Mouse (Mus musculus) intestine, embryonic 14.5 days (tissue): ENCODE measurements around the gene Wls. TPM values are rescaled to one million over a fixed set of nuclear protein-coding genes. Genes with fewer than 3 reads are reported as not detected.

ENCODE experiments used
- ATAC-seq: fragments of 200-750 bp; cut with Nextera tagmentation; replicated peaks from 2 replicates; pipeline ENCODE4 v1.8.0; 2017; ENCODE audit warnings: low read depth, moderate number of reproducible peaks, moderate TSS enrichment, moderate library complexity; ENCODE audit not compliant: low FRiP score, low TSS enrichment
- DNase-seq: peaks from one replicate; pipeline ENCODE4 v3.0.0-alpha.2; 2018; ENCODE audit warnings: low spot score
- H3K27ac ChIP-seq: fragments of 300-500 bp; sonication (generic); 2 replicates; pipeline ENCODE4 v1.5.1; 2014; ENCODE audit warnings: low read depth, mild to moderate bottlenecking, control low read depth
- H3K27me3 ChIP-seq: fragments of 300-500 bp; sonication (generic); replicated peaks from 2 replicates; pipeline ENCODE4 v1.6.1; 2014; ENCODE audit warnings: low read length, control low read depth; ENCODE audit not compliant: control insufficient read depth, insufficient read depth
- H3K36me3 ChIP-seq: fragments of 300-500 bp; sonication (generic); 2 replicates; pipeline ENCODE4 v1.6.1; 2014; ENCODE audit warnings: low read length, control low read depth; ENCODE audit not compliant: control insufficient read depth, insufficient read depth
- H3K4me1 ChIP-seq: fragments of 300-500 bp; sonication (generic); replicated peaks from 2 replicates; pipeline ENCODE4 v1.6.1; 2014; ENCODE audit warnings: low read length, control low read depth, mixed read lengths; ENCODE audit not compliant: control insufficient read depth, insufficient read depth
- H3K4me2 ChIP-seq: fragments of 300-500 bp; sonication (generic); 2 replicates; pipeline ENCODE4 v1.6.1; 2014; ENCODE audit warnings: low read length
- H3K4me3 ChIP-seq: fragments of 300-500 bp; sonication (generic); 2 replicates; pipeline ENCODE4 v1.5.1; 2014; ENCODE audit warnings: low read depth, low read length, control low read depth, mixed read lengths
- H3K9ac ChIP-seq: fragments of 300-500 bp; sonication (generic); 2 replicates; pipeline ENCODE4 v1.6.1; 2014; ENCODE audit warnings: mild to moderate bottlenecking, low read length
- H3K9me3 ChIP-seq: fragments of 300-500 bp; sonication (generic); 2 replicates; pipeline ENCODE4 v1.6.1; 2016; ENCODE audit warnings: low read length, control low read depth; ENCODE audit not compliant: control insufficient read depth
- WGBS: fragments of 180-500 bp; shearing (Covaris S2); extraction: QIAGEN DNeasy Blood & Tissue Kit; methylation state at CpG from one replicate; pipeline ENCODE4 v1.1.7; 2014; 5-methylcytosine and 5-hydroxymethylcytosine counted together
- polyA plus RNA-seq: library from polyadenylated mRNA; unstranded; fragments of >200 nt; fragmentation: Nextera tagmentation; extraction: Ambion mirVana; gene quantifications from 2 replicates; pipeline ENCODE4 v1.2.1, GENCODE M21; 2014

Wls gene
- polyA plus RNA-seq, 1 experiment from 2014 or later = 101 TPM

GRCm38 (mm10) chr3:159848156-159848555 lies 8.7 kb downstream of the Wls start:
- no peak overlapping the region for H3K4me2 ChIP-seq
- no peak overlapping the region for H3K27ac ChIP-seq
- ATAC-seq (no peak), DNase-seq (no peak)
- no peak overlapping the region for H3K4me3 ChIP-seq
- H3K36me3 ChIP-seq = no peaks in the 10 kb centered on the region
- H3K9me3 ChIP-seq = no peaks in the 10 kb centered on the region
- H3K4me1 ChIP-seq = peaks cover 9% of the 10 kb centered on the region; the same call in 1 of the 2 replicates
- no peaks in the 10 kb centered on the region for H3K27me3 ChIP-seq
- no peak overlapping the region for H3K9ac ChIP-seq

- Histone ChIP-seq H3K9ac (no peak overlapping the region), H3K4me1 (peaks cover 9% of the 10 kb centered on the region; the same call in 1 of the 2 replicates), H3K27ac (no peak overlapping the region), H3K9me3 (no peaks in the 10 kb centered on the region), H3K4me3 (no peak overlapping the region), H3K36me3 (no peaks in the 10 kb centered on the region), H3K4me2 (no peak overlapping the region), H3K27me3 (no peaks in the 10 kb centered on the region)
- ATAC-seq (no peak), DNase-seq (no peak)
- WGBS = 74% methylated on average over 2 of the region's 2 CpGs
Measured at GRCm38 (mm10) chr3:159851476-159851875, 12.0 kb downstream of the Wls start.

- H3K4me2 ChIP-seq = no peak overlapping the region
- no peaks in the 10 kb centered on the region for H3K27me3 ChIP-seq
- no peak overlapping the region for H3K4me3 ChIP-seq
- no peaks in the 10 kb centered on the region for H3K9me3 ChIP-seq
- no peak overlapping the region for H3K27ac ChIP-seq
- ATAC-seq = no peak
- peaks cover 5% of the 10 kb centered on the region; the same call in 1 of the 2 replicates for H3K4me1 ChIP-seq
- H3K36me3 ChIP-seq = no peaks in the 10 kb centered on the region
- no peak overlapping the region for H3K9ac ChIP-seq
- DNase-seq = no peak
- WGBS = 53% methylated on average over 2 of the region's 2 CpGs
Measured at GRCm38 (mm10) chr3:159851980-159852379, 12.5 kb downstream of the Wls start.

- 89% methylated on average over 1 of the region's 1 CpGs for WGBS
- DNase-seq (no peak), ATAC-seq (no peak)
- Histone ChIP-seq H3K4me3 (no peak overlapping the region), H3K9ac (no peak overlapping the region), H3K36me3 (no peaks in the 10 kb centered on the region), H3K9me3 (no peaks in the 10 kb centered on the region), H3K4me2 (no peak overlapping the region), H3K27me3 (no peaks in the 10 kb centered on the region), H3K27ac (no peak overlapping the region), H3K4me1 (no peaks in the 10 kb centered on the region)
Measured at GRCm38 (mm10) chr3:159857112-159857511, 17.6 kb downstream of the Wls start.

- Histone ChIP-seq H3K4me2 (no peak overlapping the region), H3K27ac (no peak overlapping the region), H3K27me3 (no peaks in the 10 kb centered on the region), H3K4me3 (no peak overlapping the region), H3K4me1 (no peaks in the 10 kb centered on the region), H3K9me3 (no peaks in the 10 kb centered on the region), H3K9ac (no peak overlapping the region), H3K36me3 (no peaks in the 10 kb centered on the region)
- WGBS = 82% methylated on average over 1 of the region's 1 CpGs
- ATAC-seq = no peak
- no peak for DNase-seq
Measured at GRCm38 (mm10) chr3:159865691-159866090, 26.2 kb downstream of the Wls start.

- no peak for DNase-seq
- no peak for ATAC-seq
- H3K27ac ChIP-seq = no peak overlapping the region
Measured at GRCm38 (mm10) chr3:159878983-159879382, 39.5 kb downstream of the Wls start.

GRCm38 (mm10) chr3:159883325-159883724 lies 43.9 kb downstream of the Wls start:
- Histone ChIP-seq H3K27me3 (no peaks in the 10 kb centered on the region), H3K4me1 (peaks cover 17% of the 10 kb centered on the region), H3K4me2 (no peak overlapping the region), H3K27ac (no peak overlapping the region), H3K36me3 (no peaks in the 10 kb centered on the region; the same call in 1 of the 2 replicates), H3K9ac (no peak overlapping the region), H3K4me3 (no peak overlapping the region), H3K9me3 (no peaks in the 10 kb centered on the region)
- DNase-seq = no peak
- 33% methylated on average over 2 of the region's 2 CpGs for WGBS
- no peak for ATAC-seq

More at GRCm38 (mm10) chr3:159878983-159879382, 39.5 kb downstream of the Wls start:
- Histone ChIP-seq H3K9ac (no peak overlapping the region), H3K36me3 (peaks cover 16% of the 10 kb centered on the region), H3K4me2 (no peak overlapping the region), H3K4me3 (no peak overlapping the region), H3K27me3 (no peaks in the 10 kb centered on the region), H3K9me3 (no peaks in the 10 kb centered on the region), H3K4me1 (no peaks in the 10 kb centered on the region)

- Histone ChIP-seq H3K36me3 (no peaks in the 10 kb centered on the region), H3K9ac (no peak overlapping the region), H3K4me1 (peaks cover 17% of the 10 kb centered on the region), H3K4me3 (no peak overlapping the region), H3K9me3 (no peaks in the 10 kb centered on the region), H3K27me3 (no peaks in the 10 kb centered on the region), H3K27ac (0 out of 2 replicates have a peak overlapping the region, but pooled peaks have one; percentile 19), H3K4me2 (no peak overlapping the region)
- DNase-seq (no peak), ATAC-seq (0 out of 2 replicates have a peak, but pooled peaks have one; percentile 25)
Measured at GRCm38 (mm10) chr3:159884802-159885201, 45.3 kb downstream of the Wls start.

GRCm38 (mm10) chr3:159885271-159885670 lies 45.8 kb downstream of the Wls start:
- no peak overlapping the region for H3K4me3 ChIP-seq
- H3K4me1 ChIP-seq = peaks cover 17% of the 10 kb centered on the region
- no peaks in the 10 kb centered on the region for H3K27me3 ChIP-seq
- no peak overlapping the region for H3K9ac ChIP-seq
- 0 out of 2 replicates have a peak overlapping the region, but pooled peaks have one; percentile 19 for H3K27ac ChIP-seq
- no peaks in the 10 kb centered on the region for H3K9me3 ChIP-seq
- no peaks in the 10 kb centered on the region for H3K36me3 ChIP-seq
- no peak overlapping the region for H3K4me2 ChIP-seq
- peak; percentile 92 for ATAC-seq
- 10% methylated on average over 3 of the region's 3 CpGs for WGBS
- DNase-seq = peak; percentile 85
